Mouse (Mus musculus): ENCODE data around the gene Hebp1. TPM values are rescaled to one million over a fixed set of nuclear protein-coding genes. Genes with fewer than 3 reads are reported as not detected.

The Hebp1 gene
- polyA plus RNA-seq, 1 experiment from 2014 or later = 3.0 TPM

Other genes with a start within 250 kb of the Hebp1 start
- gene Apold1, start 216.3 kb downstream of the Hebp1 start, polyA plus RNA-seq (2014; fragmentation: Nextera tagmentation; extraction: Ambion mirVana) = 2.8 and 3.2 TPM in 2 replicates
- gene Ddx47, start 186.4 kb downstream of the Hebp1 start, polyA plus RNA-seq (2014; fragmentation: Nextera tagmentation; extraction: Ambion mirVana) = 109 and 112 TPM in 2 replicates
- gene Gprc5a, start 132.4 kb downstream of the Hebp1 start, polyA plus RNA-seq (2014; fragmentation: Nextera tagmentation; extraction: Ambion mirVana) = 5.8 and 7.5 TPM in 2 replicates
- gene Gprc5d, start 79.7 kb downstream of the Hebp1 start, polyA plus RNA-seq (2014; fragmentation: Nextera tagmentation; extraction: Ambion mirVana) = not detected in 2 replicates
- 41.3 and 44.4 TPM in 2 replicates for gene Fam234b, start within 50 bp of the Hebp1 start, polyA plus RNA-seq (2014; fragmentation: Nextera tagmentation; extraction: Ambion mirVana)
- 0.69 and 1.0 TPM in 2 replicates for gene Gsg1, start 56.3 kb upstream of the Hebp1 start, polyA plus RNA-seq (2014; fragmentation: Nextera tagmentation; extraction: Ambion mirVana)
- not detected in 2 replicates for gene Pbp2, start 112.4 kb upstream of the Hebp1 start, polyA plus RNA-seq (2014; fragmentation: Nextera tagmentation; extraction: Ambion mirVana)
- gene Emp1, start 164.5 kb upstream of the Hebp1 start, polyA plus RNA-seq (2014; fragmentation: Nextera tagmentation; extraction: Ambion mirVana) = 3.3 and 4.1 TPM in 2 replicates

Measured in neural tube, embryonic 11.5 days (tissue).